Mouse (Mus musculus) lung, postnatal 10 days (tissue): ENCODE results near the gene Ntm.
A peak's percentile ranks its signal among the peaks of the same experiment; 100 is the strongest.

Source experiments
- DNase-seq: peaks from one replicate; pipeline ENCODE4 v3.0.0; 2021

The Ntm gene

GRCm38 (mm10) chr9:29457976-29458572, 504.9 kb downstream of the Ntm start:
- DNase-seq, result peak; percentile 58

- no peak for DNase-seq
Measured at GRCm38 (mm10) chr9:29456014-29456413, 506.9 kb downstream of the Ntm start.

GRCm38 (mm10) chr9:29451232-29451631, 511.7 kb downstream of the Ntm start:
- DNase-seq, result no peak

- no peak for DNase-seq
Measured at GRCm38 (mm10) chr9:29444001-29444400, 518.9 kb downstream of the Ntm start.

- DNase-seq, result no peak
Measured at GRCm38 (mm10) chr9:29439401-29439800, 523.5 kb downstream of the Ntm start.

- DNase-seq, result no peak
Measured at GRCm38 (mm10) chr9:29434611-29435010, 528.3 kb downstream of the Ntm start.

GRCm38 (mm10) chr9:29433910-29434309, 529.0 kb downstream of the Ntm start:
- no peak for DNase-seq

GRCm38 (mm10) chr9:29433156-29433555, 529.8 kb downstream of the Ntm start:
- DNase-seq, result no peak

- no peak for DNase-seq
Measured at GRCm38 (mm10) chr9:29431590-29431989, 531.4 kb downstream of the Ntm start.

GRCm38 (mm10) chr9:29430189-29430588, 532.8 kb downstream of the Ntm start:
- no peak for DNase-seq

GRCm38 (mm10) chr9:29428322-29428721, 534.6 kb downstream of the Ntm start:
- peak; percentile 67 for DNase-seq

- DNase-seq, result no peak
Measured at GRCm38 (mm10) chr9:29426261-29426660, 536.7 kb downstream of the Ntm start.

- no peak for DNase-seq
Measured at GRCm38 (mm10) chr9:29415578-29415977, 547.4 kb downstream of the Ntm start.

GRCm38 (mm10) chr9:29413126-29413525, 549.8 kb downstream of the Ntm start:
- DNase-seq, result no peak

- peak; percentile 24 for DNase-seq
Measured at GRCm38 (mm10) chr9:29412181-29412771, 550.7 kb downstream of the Ntm start.

- peak; percentile 20 for DNase-seq
Measured at GRCm38 (mm10) chr9:29411408-29412180, 551.3 kb downstream of the Ntm start.

- DNase-seq, result no peak
Measured at GRCm38 (mm10) chr9:29410728-29411407, 552.1 kb downstream of the Ntm start.

GRCm38 (mm10) chr9:29410284-29410683, 552.7 kb downstream of the Ntm start:
- no peak for DNase-seq

GRCm38 (mm10) chr9:29409216-29409907, 553.6 kb downstream of the Ntm start:
- peak; percentile 57 for DNase-seq

- peak; percentile 22 for DNase-seq
Measured at GRCm38 (mm10) chr9:29407954-29408353, 555.0 kb downstream of the Ntm start.

GRCm38 (mm10) chr9:29406973-29407372, 556.0 kb downstream of the Ntm start:
- DNase-seq, result no peak

GRCm38 (mm10) chr9:29406046-29406445, 556.9 kb downstream of the Ntm start:
- no peak for DNase-seq

- DNase-seq, result no peak
Measured at GRCm38 (mm10) chr9:29400151-29400550, 562.8 kb downstream of the Ntm start.
